Mouse (Mus musculus): Measurements from ENCODE around the gene Plcb2.

The Plcb2 gene

DNA sequence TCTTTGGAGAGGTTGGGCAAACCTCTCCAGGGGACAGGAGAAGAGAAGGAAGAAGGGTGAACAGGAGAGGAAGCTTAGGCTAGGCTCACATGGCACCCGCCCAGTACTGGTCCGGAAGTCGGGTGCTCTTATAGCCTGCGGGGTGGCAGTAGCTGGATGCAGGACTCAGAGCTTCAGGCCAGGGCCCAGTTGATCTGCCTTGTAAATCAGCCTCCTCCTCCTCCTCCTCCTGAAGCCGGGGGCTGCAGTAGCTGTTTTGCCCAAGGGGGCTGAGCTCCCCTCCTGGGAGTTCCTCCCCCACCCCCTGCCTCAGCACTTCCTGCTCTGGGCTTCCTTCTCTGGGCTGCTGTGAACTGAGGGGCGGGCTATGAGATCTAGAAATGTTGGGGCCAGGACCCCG, at the start of gene Plcb2:
Plcb2 (minus strand) TSS at position 102 of the 400 bp plus-strand sequence.
- no peak for DNase-seq (ENCODE audit: low read depth, low spot score)

DNA sequence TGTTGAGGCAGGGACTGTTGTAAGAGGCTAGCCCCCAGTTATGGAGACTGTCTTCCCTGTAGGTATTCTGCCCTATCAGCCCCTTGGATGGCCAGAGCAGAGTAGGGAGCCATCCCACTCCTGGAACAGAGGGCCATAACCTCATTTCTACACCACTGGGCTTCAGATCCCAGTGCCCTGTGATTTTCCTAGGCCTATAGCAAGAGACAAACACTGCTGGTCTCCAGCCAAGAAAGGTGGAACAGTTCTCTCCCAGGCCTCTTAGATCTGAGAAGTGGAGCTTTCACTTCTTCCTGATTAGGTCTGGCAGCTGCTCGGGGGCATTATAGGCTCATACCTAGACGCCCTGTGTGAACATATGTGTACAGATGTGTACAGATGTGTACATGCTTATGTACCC, 48.1 kb upstream of the Plcb2 start:
- no peak for DNase-seq (ENCODE audit: low read depth, low spot score)

DNA sequence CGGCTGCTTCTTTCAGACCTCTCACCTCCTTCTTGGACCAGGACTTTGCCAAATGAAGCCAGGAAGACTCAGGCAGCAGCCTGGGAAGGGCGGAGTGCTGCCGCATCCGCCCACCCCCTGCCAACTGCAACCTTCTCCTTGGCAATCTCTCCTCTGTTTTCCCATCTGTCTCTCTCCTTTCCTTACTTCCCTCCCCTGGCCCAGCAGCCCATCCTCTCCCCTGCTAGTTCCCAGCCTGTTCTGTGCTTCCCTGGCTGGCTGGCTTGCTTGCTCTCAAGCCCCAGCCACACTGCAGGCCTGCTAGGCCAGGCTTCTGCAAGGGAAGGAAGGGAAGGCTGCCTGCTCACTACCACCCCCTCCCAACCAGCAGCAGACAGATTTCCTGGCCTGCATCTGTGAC, 47.6 kb upstream of the Plcb2 start:
- DNase-seq (ENCODE audit: low read depth, low spot score), result peak; percentile 96

DNA sequence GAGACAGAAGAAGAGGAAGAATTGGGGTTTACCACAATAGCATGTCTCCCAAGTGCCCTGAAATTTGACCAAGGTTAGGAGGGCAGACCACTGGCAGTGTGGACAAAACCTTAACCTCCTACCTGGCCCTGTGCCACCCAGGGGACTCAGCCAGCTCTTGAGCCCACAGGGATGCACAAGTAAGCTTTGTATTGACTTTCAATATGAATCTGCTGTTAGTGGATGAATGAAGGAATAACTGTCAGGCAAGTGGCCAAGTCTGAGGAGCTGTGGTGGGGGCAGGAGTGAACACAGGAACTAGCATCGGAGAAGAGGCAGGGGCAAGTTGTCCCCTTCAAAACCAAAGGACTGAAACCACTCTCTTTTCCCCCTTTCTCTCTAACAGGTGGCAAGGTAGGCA, 47.2 kb upstream of the Plcb2 start:
- peak; percentile 63 for DNase-seq (ENCODE audit: low read depth, low spot score)

DNA sequence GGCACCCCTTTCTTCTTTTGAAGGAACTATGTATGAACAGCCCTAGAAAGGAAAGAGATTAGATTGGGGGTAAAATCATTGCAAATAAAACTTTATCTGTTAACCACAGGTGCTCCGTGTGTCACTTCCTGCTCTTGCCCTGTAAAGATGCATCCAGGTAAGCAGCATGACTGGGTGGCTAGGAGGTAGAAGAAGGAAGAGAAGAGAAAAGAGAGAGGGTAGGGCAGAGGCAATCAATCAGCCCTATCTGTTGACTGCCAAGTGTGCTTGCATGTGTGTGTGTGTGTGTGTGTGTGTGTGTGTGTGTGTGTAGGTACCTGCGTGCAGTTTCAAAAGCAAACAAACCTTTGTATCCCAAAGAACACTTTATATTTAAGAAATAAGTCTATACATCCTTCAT, 46.3 kb upstream of the Plcb2 start:
- DNase-seq (ENCODE audit: low read depth, low spot score), result no peak

DNA sequence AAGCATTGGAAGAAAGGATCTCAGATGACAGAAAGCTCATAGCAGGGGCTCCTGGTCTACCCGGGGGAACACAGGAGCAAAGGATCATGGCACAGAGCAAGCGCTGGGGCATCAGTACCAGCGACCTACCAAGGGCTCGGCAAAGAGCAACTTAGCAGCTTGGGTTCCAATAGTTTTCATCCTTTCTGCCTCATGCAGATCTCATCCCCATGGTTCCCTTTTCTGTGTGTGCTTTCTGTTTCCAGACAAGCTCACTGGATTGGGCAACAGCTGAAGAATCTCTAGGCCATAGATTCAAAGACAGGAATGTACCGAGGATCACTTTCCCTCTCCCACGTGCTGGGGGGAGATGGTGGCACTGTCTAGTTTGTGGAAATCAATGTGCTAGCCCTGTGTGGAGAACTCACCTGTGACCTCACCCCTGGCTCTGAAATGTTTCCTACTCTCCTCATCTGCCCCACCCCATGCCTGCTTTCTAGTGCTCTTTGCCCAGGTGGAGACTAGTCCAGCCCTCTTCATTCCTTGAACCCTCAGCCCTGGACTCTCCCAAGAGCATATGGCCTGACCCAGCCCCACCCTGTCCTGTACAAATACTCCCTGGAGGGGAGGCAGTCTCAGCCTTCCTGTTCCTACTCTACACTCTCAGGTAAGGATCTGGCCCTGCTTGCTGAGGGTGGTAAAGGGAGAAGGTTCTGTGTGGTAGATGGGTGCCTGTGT, 44.1 kb upstream of the Plcb2 start, which contains the start of gene Phgr1:
Phgr1 (plus strand) TSS at position 612 of the 717 bp plus-strand sequence.
- DNase-seq (ENCODE audit: low read depth, low spot score), result no peak

DNA sequence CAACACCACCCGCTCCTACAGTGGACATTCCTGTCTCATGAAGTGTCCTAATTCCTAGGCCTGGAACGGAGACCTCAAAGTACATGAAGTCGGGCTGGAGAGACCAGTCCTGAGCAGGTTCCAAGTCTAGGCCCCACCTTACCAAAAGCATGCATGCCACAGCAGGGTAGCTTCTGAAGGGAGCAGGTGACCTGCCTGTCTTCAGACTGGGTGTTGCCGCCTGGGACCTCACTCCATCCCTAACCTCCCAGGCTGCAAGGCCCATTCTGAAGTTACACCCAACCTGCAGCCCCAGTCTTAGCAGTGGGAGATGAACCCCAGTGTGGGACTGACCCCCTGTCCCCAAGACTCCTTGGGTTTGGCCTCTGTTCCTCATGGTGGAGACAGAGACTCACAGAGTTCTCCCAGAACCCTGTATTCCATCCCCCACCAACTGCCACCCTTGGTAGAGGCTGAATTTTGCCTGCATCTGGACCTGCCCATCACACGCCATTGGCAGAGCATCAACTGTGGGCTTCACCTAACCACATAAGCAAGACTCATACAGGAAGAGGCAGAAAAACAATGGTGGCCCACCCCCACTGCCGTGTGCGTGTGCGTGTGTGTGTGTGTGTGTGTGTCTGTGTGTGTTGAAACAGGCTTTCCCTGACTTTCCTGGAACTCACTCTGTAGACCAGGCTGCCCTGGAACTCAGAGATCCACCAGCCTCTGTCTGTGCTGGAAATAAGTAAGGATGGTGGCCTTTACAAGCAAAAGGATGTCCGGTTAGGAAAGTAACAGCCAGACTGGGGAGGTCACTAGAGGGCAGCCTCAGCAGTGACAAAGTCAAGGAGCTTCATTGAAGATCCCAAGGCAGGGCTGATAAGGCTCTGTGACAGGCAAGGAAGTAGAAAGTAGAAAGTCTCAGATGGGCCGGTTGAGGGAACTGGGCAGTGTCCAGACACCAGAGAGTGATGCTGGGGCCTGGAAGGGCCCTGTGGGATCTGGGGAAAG, 38.1 kb upstream of the Plcb2 start:
- DNase-seq (ENCODE audit: low read depth, low spot score), result no peak

DNA sequence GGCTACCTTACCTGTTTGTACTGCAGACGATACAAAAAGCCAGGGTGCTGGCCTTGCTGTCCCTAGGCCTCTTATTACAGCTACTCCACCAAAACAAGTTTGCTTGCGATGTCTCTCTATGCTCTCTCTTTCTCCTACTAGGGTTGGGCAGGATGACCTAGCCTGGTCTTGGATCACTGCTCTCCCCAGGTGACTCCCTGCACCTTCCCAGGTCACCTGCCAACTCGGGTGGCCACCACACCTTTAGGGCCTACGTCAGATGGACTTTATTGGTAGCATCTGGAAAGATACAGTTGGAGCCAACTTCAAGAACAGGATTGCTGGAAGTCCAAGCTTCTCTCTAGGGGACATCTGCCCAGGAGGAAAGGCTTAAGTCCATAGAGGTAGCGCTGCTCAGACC, 36.6 kb upstream of the Plcb2 start:
- DNase-seq (ENCODE audit: low read depth, low spot score), result no peak

DNA sequence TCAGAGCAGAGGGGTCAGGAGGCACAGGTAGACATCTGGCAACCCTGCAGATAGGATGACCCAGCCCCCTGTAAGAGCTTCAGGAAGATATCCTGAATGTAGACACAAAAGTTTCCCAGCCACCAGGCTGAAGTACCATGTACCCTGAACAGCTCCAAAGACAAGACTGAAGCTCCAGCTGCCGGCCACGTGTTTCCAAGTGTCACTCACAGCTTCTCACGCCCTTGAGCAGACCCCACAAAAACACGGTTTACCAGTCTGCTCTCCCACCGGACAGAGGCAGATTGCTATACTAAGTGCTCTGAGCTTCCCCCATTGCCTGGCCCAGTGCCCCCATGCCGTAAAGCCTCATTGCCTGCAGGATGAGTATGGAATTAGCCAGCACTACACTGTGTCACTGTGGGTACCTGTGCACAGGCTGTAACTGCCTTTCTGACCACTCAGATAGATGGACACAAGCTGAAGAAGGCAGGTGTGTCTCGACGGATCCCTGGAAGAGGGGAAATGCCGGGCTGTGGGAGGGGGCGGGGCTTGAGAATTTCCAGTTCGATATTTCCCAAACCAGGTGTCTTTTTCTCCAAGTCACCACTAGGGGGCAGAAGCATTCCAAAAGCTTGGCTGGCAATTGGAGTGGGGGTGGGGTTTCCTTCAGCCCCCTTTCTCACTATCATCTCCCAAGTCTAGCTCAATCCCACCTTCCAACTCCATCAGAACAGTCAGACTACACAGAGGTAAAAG, 36.0 kb upstream of the Plcb2 start:
- peak; percentile 83 for DNase-seq (ENCODE audit: low read depth, low spot score)

DNA sequence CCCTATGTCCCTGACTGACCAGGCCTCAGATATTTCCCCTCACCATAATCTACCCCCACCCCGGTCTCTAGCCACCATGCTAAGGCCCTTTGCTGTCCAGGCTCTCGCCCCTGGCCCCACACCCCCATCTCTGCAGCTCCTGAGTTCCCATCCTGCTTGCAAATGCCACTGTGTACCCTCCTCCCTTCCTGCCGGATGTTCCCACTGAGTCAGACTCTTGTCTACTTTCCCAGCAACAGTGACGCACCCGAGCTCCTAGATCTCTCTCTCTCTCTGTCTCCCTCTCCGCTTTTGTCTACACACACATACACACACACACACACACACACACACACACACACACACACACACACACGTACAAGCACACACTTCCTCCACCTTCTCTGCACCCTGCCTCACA, 35.2 kb upstream of the Plcb2 start:
- peak; percentile 94 for DNase-seq (ENCODE audit: low read depth, low spot score)

DNA sequence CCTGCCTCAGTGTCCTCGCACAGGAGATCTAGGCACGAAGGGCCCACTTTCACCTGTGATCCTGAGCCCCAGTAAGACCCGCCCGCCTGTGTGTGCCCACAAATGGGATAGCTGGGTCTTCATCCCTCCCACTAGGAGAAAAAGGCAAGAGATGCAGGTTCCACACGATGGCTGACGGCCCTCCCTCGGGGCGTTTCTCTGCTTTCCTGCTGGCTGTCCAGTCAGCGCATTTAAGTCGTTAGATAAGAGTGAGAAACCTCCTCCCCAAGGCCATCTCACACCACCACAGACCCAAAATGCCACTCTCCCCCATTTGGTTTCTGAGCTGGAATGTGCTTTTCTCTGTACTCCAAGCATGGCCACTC, 34.5 kb upstream of the Plcb2 start:
- DNase-seq (ENCODE audit: low read depth, low spot score), result no peak

DNA sequence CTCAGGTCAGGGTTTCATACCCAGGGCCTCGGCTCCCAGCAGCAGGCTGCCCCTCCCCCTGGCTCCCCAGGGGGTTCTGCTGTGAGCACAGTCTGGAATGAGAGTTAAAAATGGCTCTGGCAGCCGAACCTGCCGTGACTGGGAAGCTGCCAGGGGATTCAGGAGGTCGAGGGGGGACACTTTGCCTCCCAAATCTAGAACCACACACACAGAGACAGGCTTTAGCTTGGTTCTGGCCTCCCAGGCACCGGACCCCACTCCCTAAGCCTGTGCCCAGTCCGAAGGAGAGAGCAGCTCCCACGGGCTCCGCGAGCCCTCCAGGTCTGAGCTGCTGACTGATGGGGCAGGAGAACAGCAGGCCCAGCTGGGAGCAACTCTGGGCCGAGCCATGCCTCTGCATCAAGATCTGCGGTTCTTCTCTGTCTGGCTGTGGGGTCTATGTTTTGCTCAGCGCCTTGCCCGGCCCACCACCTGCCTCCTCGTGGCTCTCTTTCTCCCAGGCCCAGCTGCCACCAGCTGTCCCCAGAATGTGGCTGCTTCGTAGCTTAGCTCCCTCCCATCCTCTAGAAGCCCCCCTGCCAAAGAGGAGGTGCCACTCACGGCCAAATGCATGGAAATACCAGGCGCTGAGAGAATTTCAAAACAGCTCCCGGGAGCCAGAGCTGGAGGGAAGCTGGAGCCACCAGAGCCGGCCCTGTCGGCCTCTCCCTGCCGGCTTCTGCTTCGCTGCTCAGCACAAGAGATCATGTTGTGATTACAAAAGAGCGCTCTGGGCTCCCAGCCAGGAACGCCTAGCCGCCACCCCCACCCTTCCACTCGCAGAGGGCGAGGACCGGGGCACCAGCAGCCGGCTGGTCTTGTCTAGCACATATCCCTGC, 33.9 kb upstream of the Plcb2 start, which contains the start of gene Ccdc9b:
Ccdc9b (minus strand) TSS at position 756 of the 878 bp plus-strand sequence.
- DNase-seq (ENCODE audit: low read depth, low spot score), result peak; percentile 94

DNA sequence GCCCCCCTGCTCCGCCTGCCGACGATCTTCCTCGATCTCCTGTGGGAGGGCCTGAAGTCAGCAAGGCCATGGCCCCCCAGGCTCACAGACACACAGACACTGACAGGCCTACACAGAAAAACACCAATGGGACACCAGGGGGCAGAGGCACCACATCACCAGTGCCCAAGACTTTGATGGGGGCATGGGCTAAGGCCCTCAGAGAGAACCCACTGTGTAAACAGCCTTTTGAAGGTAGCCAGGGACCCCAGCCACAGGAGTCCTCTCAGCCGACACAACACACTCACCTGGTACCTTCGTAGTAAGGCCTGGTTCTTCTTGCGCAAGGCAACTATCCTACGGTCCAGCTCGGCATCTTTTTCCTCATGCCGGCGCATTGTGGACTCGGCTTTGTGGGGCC, 33.1 kb upstream of the Plcb2 start:
- DNase-seq (ENCODE audit: low read depth, low spot score), result no peak

DNA sequence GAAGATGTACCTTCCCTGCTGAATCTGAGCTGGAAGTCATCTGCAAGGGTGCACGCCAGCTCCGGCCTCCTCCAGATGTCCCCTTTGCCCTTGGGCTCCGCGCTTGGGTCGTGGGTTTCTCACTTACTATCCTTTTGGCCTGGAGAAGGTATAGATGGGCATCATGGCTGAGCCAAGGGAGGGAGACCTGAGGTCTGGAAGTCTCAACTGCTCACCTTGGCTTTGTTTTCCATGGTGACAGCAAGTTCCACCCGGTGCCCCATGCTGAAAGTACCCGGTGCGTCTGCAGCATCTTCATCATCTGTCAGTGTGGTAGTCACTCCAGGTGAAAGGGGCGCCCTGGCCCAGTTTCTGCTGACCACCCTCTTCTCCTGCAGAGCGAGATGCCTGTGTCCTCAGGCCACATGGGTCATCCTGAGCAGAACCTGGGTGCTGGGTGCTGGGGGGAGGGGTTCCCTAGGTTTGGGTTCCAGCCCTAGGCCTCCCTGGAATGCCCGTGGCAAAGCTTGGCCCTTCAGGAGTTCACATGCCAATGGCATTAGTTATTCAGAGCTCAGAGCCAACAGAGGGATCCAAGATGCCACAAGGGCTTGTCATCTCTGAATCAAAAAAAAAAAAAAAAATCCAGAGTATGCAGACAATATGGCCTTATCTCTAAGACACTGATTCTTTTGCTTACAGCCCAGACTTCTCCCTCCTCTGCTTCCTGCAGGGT, 32.2 kb upstream of the Plcb2 start:
- DNase-seq (ENCODE audit: low read depth, low spot score), result no peak

DNA sequence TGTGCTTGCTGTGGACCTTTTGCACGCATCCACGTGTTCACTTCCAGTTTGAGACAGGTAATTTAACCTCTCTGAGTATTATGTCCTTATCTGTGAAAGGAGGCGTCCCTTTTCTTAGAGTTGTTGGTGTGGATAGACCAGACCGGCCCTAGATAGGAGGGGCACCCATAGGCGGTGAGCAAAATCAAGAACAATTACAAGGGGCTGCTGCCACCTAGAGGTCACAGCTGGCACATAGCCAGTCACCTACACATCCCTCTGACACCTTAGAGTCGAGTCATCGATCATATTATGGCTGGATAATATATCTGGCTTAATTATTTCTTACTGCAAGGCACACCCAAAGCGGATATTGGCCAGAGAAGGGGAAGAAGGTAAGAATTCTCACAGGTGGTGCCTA, 31.6 kb upstream of the Plcb2 start:
- peak; percentile 79 for DNase-seq (ENCODE audit: low read depth, low spot score)

DNA sequence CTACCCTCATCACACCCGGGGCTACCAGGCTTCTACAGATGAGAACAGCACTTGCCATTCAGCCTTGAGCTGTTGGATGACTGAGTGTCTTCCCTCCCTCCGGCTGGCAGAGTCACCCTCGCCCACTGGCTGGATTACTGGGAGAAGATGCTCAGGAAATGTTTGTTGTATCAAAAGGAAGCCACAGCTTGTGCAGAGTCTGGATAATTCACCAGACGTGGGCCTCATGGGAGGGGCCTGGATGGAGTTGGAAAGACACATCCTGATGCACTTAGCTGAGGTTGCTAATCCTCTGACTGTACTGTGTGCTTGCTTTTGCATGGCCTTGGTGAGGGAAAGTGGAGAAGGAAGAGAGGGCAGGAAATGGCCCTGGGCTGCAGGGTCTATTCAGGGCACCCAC, 27.9 kb upstream of the Plcb2 start:
- DNase-seq (ENCODE audit: low read depth, low spot score), result peak; percentile 63

DNA sequence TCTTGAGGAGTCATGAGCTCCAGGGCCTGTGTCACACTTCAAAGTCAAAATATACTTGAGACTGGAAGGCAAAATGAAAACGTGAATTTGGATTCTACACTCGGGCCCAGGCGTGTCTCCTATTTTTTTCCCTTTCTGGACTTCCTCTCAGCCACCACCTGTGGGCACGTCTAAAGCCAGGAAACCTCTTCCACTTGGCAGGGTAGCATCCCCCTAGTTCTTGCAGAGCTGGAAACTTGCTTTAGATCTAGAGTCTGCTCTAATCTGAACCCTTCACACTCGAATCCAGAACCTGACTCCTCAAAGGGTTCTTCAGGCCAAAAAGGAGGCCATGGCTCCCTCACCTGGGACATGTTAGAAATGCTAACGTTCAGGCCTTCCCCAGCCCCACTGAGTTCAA, 27.2 kb upstream of the Plcb2 start:
- DNase-seq (ENCODE audit: low read depth, low spot score), result no peak

DNA sequence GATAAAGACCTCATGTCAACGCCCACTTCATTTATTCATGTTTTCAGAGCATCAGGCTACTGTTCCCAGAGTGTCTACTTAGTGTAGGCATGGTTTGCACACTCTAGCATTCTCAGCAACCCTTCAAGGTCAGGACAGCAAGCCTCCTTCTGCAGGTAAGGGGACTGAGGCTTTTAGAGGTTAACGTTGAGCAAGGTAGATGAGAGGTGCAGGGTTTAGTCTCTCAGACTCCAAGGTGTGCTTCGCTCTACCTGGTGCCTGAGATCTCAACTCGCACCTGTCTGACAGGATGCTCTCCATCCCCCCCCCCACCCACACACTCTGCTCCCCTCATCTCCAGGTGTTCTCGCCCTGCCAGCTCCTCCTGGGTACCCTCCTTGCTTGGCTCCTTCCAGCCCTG, 25.9 kb upstream of the Plcb2 start:
- no peak for DNase-seq (ENCODE audit: low read depth, low spot score)

DNA sequence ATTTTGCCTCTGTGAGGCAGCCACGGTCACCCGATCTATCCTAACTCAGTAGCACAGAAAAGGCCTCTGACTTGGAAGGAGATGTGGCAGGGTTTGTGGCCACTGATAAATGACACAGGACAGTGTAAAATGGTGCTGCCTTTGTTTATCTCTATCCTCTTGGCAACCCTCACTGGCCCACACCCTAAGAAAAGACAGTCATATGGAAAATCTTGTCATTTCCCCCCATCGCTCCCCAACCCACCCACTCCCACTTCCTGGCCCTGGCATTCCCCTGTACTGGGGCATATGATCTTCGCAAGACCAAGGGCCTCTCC, 24.5 kb upstream of the Plcb2 start:
- DNase-seq (ENCODE audit: low read depth, low spot score), result no peak
